Mouse (Mus musculus) urinary bladder, adult 18-20 months (tissue): ENCODE data around the gene Syngr1.

Experiments
- DNase-seq, 2 experiments: peaks; one replicate each; pipeline ENCODE4 v3.0.0; 2022; ENCODE audit warnings: low spot score in 2 of 2, mixed read lengths in 2 of 2

The Syngr1 gene

GRCm38 (mm10) chr15:80145397-80145796, 54.3 kb downstream of the Syngr1 start:
- DNase-seq, result no peak

DNA sequence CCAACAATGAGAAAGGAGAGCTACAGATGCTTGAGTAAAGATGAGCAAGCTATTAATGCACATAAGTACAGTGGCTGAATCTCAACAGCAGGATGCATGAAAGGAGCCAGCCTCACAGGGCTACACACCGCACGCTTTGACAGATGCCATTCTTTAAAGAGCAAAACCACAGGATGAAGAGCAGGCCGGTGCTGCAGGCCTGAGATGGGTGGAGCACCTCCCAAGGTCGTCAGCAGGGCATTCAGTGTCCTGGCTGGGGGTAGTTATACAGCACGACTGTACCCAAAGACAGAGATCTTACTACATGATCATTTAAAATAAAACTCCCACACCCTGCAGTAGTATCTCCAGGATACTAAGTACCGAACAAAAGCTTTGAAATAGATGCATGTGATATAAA, 55.0 kb downstream of the Syngr1 start:
- no peak for DNase-seq

DNA sequence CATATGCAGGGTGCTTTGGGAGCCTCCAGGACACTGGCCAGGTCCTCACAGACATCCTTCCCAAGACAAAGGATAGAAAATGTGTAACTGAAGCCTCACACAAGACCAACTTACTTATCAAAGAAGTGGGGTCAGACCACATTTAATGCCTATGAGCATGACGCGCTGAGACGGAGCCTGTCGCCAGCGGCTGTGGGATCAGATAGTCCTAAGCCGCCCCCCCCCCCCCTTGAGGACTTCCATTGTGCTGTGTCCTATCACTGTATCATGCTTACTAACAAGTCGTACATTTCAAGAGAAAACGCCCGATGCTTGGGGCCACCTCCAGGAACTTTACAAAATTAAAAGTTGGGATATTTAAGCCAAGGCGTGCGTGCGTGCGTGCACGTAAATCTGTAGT, 56.0 kb downstream of the Syngr1 start:
- no peak for DNase-seq

DNA sequence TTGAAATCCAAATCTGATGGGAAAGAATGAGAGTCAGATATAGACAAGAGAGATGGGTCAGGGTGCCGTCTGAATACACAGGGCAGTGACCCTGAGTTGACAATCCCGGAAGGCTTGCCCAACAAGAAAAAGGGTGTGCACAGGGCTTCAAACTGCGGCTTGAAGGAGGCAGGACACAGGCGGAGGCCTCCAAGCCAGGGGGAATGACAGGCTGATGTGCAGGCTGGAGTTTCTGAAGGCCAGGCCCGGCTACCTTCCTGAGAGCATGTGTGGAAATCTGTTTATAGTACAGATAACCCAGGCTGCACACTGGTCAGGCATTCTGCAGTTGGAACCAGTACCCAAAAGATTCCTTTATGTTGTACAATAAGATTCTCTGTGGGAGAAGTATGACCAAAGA, 56.4 kb downstream of the Syngr1 start:
- no peak for DNase-seq

DNA sequence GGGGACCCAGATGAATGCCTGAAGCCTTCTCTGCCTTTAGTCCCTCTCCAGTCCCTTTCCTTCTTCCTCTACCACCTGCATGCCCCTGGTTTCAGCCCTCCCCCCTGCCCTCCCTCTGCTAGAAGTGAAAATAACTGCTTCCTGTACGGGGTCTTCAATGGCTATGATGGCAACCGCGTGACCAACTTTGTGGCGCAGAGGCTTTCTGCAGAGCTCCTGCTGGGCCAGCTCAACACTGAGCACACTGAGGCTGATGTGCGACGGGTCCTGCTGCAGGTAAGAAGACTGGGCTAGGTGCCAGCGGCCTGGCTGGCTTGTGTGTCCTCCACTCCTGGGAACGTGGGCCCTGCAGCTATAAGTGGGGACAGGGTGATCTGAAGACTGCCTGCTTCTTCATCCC, 57.4 kb downstream of the Syngr1 start:
- DNase-seq, result no peak

- DNase-seq, result no peak
Measured at GRCm38 (mm10) chr15:80149517-80149916, 58.4 kb downstream of the Syngr1 start.

DNA sequence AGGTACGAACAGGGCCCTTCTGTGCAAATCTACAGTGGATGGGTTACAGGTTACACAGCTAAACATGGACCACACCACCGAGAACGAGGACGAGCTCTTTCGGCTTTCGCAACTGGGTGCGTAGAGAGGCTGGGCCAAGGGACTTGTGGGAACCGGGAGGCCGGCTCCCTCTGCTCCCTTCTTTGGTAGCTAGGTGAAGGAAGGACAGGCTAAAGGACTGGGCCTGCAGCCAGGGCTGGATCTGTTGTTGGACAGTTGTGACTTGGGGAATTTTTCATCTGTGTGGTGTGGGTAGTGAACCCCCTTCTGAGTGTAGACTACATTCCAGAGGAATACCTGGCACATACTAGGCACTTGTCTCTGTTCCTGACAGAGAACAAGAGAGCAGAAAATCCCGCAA, 61.5 kb downstream of the Syngr1 start:
- no peak for DNase-seq

- no peak for DNase-seq
Measured at GRCm38 (mm10) chr15:80153757-80154156, 62.6 kb downstream of the Syngr1 start.

DNA sequence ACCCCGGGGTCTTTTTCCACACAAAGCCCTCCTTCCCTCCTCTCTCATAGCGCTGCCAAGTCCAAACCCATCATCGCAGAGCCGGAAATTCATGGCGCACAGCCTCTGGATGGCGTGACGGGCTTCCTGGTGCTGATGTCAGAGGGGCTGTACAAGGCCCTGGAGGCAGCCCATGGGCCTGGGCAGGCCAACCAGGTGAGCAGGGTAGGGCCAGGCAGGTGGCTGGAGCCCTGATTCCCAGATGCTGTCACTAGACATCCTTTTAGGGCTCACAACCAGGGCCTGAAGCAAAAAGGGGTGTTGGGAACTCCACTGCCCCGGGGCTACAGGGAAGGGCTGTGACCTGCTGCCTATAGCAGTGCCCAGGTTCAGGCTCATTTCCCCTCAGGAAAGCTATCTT, 64.6 kb downstream of the Syngr1 start:
- no peak for DNase-seq

DNA sequence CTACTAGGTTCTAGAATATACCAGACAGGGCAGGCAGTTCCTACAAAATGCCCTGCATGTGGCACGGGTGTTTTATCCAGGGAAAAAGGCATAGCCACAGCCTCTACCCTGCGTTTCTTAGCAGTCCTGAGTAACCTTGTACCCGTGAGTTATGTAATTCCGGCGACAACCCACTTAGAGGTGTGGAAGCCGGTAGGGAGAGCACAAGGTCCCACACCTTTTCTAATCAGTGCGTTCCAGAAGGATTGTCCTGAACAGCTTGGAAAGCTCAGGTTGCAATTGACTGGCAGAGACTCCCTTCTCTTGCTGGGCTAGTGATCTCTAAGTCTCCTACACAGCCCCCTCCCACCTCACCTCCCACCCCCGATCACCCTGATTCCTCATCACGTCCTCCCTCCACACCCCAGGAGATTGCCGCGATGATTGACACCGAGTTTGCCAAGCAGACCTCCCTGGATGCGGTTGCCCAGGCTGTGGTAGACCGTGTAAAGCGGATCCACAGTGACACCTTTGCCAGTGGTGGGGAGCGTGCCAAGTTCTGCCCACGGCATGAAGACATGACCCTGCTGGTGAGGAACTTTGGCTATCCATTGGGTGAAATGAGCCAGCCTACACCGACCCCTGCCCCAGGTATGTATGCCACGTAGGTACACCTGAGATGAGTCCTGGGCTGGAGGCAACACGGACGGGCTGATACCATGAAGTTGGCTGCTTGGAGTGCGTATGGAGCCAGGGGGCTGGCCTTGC, 66.2 kb downstream of the Syngr1 start:
- DNase-seq, result no peak

DNA sequence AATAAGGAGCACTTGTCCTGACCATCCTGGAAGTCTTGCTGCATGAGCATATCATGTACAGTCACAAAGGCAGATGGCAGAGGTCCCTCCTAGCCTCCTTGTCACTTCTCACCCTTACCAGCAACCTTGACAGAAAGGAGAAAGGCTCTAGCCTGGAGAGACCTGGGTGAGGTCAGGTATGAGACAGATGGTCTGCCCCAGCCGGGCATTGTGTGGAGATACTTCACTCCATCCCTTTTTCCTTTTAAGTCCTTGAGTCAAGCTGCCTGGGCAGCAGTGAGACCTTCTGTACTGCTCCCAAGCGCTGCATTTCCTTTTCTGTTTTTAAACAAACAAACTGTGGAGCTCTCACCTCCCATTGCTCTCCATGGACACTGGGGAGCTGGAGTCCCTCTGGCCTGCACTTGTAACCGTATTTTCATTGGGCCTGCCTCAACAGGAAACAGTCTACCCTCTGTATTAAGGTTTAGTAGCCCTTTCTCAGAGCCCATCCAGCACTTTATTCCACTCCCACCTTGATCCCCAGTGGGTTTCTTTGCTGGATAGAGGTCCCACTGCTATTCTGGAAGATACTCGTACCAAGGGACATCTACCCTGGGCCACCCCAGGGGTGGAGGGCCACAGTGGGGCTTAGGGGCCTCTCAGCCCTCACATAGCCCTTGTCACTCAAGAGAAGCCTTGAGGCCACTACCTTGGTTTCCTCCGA, 67.0 kb downstream of the Syngr1 start:
- no peak for DNase-seq

GRCm38 (mm10) chr15:80158707-80159090, 67.6 kb downstream of the Syngr1 start:
- DNase-seq, result no peak

DNA sequence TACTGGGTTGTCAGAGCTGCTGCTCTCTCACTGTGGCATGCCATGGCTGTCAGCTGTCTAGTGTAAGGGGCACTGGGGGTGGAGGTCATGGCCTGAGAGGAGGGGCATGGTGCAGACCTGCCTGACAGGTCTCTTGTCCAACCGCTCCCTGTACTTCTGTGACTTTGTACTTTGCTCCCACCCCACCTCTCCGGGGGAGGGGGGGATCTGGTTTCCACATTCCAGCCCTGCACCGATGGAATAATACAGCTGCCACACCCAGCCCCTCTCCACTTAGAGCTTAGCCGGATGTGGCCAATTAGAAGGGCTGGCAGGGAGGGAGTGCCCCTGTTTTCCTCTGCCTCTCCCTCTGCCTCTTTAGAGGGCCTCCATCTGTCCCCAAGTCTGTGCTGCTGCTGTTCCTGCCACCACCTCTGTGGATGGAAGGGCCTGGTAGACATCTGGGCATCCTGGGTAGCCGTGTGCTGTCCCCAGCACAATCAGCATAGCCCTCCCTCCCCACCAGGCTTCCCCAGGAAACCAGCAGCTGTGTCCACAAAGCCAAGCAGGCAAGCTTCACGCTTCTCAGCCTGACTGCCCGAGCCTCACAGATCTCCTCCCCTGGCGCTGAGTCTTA, 68.3 kb downstream of the Syngr1 start:
- DNase-seq, result peak in 1 of 2 experiments; percentile 64

- no peak for DNase-seq
Measured at GRCm38 (mm10) chr15:80160223-80160622, 69.1 kb downstream of the Syngr1 start.

- no peak for DNase-seq
Measured at GRCm38 (mm10) chr15:80160726-80161125, 69.6 kb downstream of the Syngr1 start.

DNA sequence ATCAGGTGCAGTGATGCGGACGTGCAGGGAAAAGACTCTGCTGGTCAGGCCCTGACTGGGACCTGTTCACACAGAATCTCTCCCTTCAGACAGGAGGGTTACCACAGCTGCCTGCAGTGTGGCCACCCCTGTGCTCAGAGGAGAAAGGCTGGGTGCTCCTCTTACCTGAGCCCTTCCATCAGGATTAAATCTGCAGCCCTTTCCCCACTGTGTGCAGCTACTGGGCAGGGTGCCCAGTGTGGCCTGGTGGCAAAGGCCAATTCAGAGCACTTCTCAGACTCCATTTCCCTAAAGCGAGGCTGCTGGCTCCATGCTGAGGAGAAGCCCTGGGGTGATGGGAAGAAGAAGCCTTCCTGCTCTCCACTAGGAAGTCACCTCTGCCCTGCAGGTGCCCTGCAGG, 70.1 kb downstream of the Syngr1 start:
- no peak for DNase-seq

DNA sequence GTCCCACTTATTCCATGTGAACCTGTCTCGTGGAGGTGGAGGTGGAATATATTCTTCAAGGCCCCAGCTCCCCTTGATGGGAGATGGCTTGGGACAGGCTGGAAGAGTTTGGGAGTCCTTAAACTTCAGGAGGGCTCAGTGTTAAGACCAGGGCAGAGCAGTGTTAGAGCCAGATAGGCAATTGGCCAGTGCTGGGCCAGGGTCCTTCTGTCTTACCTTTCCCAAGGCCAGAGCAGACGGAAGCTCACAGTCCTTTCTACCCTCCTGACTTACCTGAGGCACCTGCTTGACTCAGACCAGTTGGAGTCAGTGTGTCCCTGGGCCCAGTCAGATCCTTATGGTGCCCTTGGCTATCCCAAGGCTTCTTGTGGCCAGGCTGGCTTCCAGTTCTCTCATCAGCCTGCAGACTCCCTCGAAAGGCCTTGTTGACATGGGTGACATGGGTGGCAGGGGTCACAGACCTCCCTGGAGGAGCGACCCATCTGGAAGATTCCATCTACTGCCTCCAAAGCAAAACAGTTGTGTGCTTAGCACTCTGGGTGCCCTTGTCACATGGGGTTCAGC, 71.3 kb downstream of the Syngr1 start:
- no peak for DNase-seq

GRCm38 (mm10) chr15:80163274-80163673, 72.1 kb downstream of the Syngr1 start:
- DNase-seq, result no peak

DNA sequence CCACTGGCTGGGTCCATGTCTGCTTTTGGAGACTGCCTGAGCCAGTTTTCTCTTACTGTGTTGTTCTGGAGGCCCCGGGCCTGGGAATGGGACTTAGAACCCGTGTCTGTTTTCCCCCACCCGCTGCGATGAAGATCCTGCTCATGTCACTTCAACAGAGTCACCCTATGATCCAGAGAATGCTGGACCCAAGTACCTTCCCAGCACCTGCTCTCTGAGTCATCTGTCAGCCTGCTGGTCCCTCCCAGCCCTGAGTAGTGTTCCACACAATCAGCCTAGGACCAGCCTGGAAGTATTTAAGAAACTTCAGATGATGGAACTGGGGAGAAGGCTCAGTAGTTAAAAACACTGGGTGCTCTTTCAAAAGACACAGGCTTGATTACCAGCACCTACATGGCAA, 72.6 kb downstream of the Syngr1 start:
- no peak for DNase-seq

DNA sequence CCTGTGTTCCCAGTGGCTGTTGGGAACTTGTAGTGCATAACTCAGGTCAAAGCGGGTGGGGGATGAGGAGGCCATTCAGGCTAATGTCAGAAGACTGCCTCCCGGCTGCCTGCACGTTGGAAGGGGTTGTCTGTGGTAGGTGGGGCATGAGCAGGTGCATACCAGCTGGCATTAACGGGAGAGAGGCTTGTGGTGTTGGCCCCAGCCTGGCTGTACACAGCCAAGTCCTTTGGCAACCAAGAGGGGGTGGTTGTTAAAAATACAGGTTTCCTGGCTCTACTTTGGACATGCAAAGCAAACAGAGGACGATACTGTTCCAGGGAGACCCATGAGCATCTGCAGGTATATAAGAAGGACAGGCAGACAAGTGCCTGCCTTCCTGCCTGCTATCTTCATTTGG, 74.3 kb downstream of the Syngr1 start:
- DNase-seq, result no peak
